Mouse (Mus musculus): Measurements from ENCODE around the gene Il19. TPM values are rescaled to one million over a fixed set of nuclear protein-coding genes. Genes with fewer than 3 reads are reported as not detected.

Gene Il19
- total RNA-seq, 2 experiments from 2014 or later = not detected

Other genes starting within 250 kb of the Il19 start
- gene Gm29427, start 224.3 kb downstream of the Il19 start, total RNA-seq (2021) = under 1 TPM in 1 of 2 experiments, not detected in 1; 0.38 TPM
- 10 to 100 TPM in 1 of 2 experiments, 1 to 10 TPM in 1; 9.9 to 10.5 TPM for gene Yod1, start 222.8 kb downstream of the Il19 start, total RNA-seq (2021)
- 10 to 100 TPM; 22.8 to 46.9 TPM for gene Pfkfb2, start 210.9 kb downstream of the Il19 start, total RNA-seq (2021)
- 1 to 10 TPM; 2.4 to 7.7 TPM for gene AA986860, start 208.1 kb downstream of the Il19 start, total RNA-seq (2021)
- gene Fcamr, start 139.2 kb downstream of the Il19 start, total RNA-seq (2021) = under 1 TPM in 1 of 2 experiments, not detected in 1; 0.16 TPM
- gene Pigr, start 113.4 kb downstream of the Il19 start, total RNA-seq (2021) = under 1 TPM; 0.19 to 0.50 TPM
- under 1 TPM; 0.35 to 0.53 TPM for gene Fcmr, start 74.4 kb downstream of the Il19 start, total RNA-seq (2021)
- gene Il24, start 52.7 kb downstream of the Il19 start, total RNA-seq (2021) = not detected
- gene Il20, start 28.7 kb downstream of the Il19 start, total RNA-seq (2021) = not detected
- not detected for gene Il10, start 79.7 kb upstream of the Il19 start, total RNA-seq (2021)
- gene Mapkapk2, start 157.7 kb upstream of the Il19 start, total RNA-seq (2021) = 100 to 1,000 TPM; 198 to 219 TPM
- 1 to 10 TPM; 5.5 to 7.1 TPM for gene Dyrk3, start 198.2 kb upstream of the Il19 start, total RNA-seq (2021)
- gene Eif2d, start 213.1 kb upstream of the Il19 start, total RNA-seq (2021) = 10 to 100 TPM; 33.7 to 40.4 TPM